Mouse (Mus musculus): Measurements from ENCODE around the gene Pdzk1. TPM values are rescaled to one million over a fixed set of nuclear protein-coding genes. Genes with fewer than 3 reads are reported as not detected.

Gene Pdzk1
- polyA plus RNA-seq, 1 experiment from 2014 or later, result 322 TPM

- Histone ChIP-seq H3K4me1 (replicated peaks; ENCODE audit: insufficient read depth, low read length) (no peaks in the 10 kb centered on the region), H3K4me3 (replicated peaks; ENCODE audit: low read depth, low read length) (peak overlapping the region; percentile 15), H3K27ac (peak overlapping the region; percentile 62), H3K9ac (ENCODE audit: low read depth, low read length) (peak overlapping the region; percentile 51), H3K27me3 (ENCODE audit: insufficient read depth, low read length) (no peaks in the 10 kb centered on the region), H3K4me2 (ENCODE audit: low read length) (peak overlapping the region; percentile 36; the same call in 1 of the 2 replicates), H3K36me3 (ENCODE audit: insufficient read depth, low read length) (no peaks in the 10 kb centered on the region), H3K9me3 (replicated peaks; ENCODE audit: low read length) (no peaks in the 10 kb centered on the region)
- ATAC-seq (replicated peaks; ENCODE audit: low FRiP score, low read depth), result peak; percentile 64
- 69% methylated on average over 10 of the region's 10 CpGs for WGBS
- no peak for DNase-seq (ENCODE audit: low spot score)
- TF ChIP-seq CTCF (IDR thresholded peaks at IDR 0.05; ENCODE audit: low read depth), result no peak
These were observed 772 bp downstream of the Pdzk1 start for GRCm38 (mm10) chr3:96829856-96830255.

DNA sequence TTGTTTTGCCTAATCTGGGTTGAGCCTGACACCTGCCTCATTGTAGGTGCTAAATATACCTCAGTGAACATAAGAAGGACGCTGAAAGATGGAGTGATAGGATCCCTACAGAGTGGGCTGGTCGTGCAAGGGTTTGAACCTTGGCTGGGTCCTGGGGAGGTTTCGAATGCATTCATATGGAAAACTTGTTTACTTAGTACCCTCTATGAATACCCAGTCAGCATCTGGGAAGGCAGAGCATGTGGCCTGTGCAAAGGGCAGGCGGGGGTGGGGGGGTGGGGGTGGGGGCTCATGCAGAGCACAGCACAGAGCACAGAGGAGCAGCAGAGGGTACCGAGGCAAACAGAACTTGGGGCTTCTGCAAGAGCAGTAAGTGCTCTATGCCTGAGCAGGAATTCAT is 3.8 kb downstream of the Pdzk1 start:
- Histone ChIP-seq H3K4me1 (replicated peaks; ENCODE audit: insufficient read depth, low read length) (no peaks in the 10 kb centered on the region), H3K36me3 (ENCODE audit: insufficient read depth, low read length) (no peaks in the 10 kb centered on the region), H3K4me3 (replicated peaks; ENCODE audit: low read depth, low read length) (no peak overlapping the region), H3K27me3 (ENCODE audit: insufficient read depth, low read length) (no peaks in the 10 kb centered on the region), H3K9ac (ENCODE audit: low read depth, low read length) (no peak overlapping the region), H3K9me3 (replicated peaks; ENCODE audit: low read length) (no peaks in the 10 kb centered on the region), H3K4me2 (ENCODE audit: low read length) (no peak overlapping the region), H3K27ac (0 out of 2 replicates have a peak overlapping the region, but pooled peaks have one; percentile 50)
- DNase-seq (ENCODE audit: low spot score), result no peak
- WGBS, result 41% methylated on average over 5 of the region's 5 CpGs
- no peak for TF ChIP-seq CTCF (IDR thresholded peaks at IDR 0.05; ENCODE audit: low read depth)
- peak; percentile 33; the same call in 1 of the 2 replicates for ATAC-seq (replicated peaks; ENCODE audit: low FRiP score, low read depth)

DNA sequence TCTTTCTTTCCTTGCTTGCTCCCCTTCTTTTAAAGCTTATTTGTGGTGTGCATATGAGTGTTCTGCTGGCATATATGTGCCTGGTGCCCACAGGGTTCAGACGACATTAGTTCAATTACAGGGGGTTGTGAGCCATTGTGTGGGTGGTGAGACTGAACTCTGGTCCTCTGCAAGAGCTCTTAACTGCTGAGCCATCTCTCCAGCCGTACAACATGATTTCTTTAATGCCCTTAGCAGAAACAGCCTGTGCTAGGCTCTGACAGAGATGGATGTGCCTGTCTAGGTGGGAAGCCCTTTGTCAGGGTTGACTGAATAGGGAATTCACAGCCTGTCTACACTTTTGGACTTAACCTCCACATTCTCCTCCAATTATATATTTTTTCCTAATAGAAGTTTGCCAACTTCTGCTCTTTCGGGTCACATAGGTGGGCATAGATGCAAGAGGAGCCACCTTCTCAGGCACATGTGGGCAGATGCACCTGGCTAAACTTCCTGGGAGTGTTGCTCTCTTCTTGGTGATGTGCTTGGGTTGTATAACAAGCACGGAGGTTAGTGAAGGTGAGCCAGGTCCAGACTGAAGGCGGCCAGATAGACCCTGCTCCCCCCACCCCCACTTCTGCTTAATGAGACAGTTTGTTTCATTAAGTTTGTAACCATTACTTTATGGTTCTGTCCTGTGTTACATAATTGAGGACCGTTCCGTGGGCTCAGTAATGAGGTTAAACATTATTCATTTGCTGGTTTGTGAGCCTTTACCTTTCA is 5.7 kb downstream of the Pdzk1 start:
- Histone ChIP-seq H3K4me2 (ENCODE audit: low read length) (peak overlapping the region; percentile 21), H3K4me3 (replicated peaks; ENCODE audit: low read depth, low read length) (no peak overlapping the region), H3K27me3 (ENCODE audit: insufficient read depth, low read length) (no peaks in the 10 kb centered on the region), H3K9ac (ENCODE audit: low read depth, low read length) (no peak overlapping the region), H3K4me1 (replicated peaks; ENCODE audit: insufficient read depth, low read length) (no peaks in the 10 kb centered on the region), H3K9me3 (replicated peaks; ENCODE audit: low read length) (no peaks in the 10 kb centered on the region), H3K27ac (peak overlapping the region; percentile 36; the same call in 1 of the 2 replicates), H3K36me3 (ENCODE audit: insufficient read depth, low read length) (no peaks in the 10 kb centered on the region)
- ATAC-seq (replicated peaks; ENCODE audit: low FRiP score, low read depth) (no peak), DNase-seq (ENCODE audit: low spot score) (no peak)
- no peak for TF ChIP-seq CTCF (IDR thresholded peaks at IDR 0.05; ENCODE audit: low read depth)
- WGBS, result 43% methylated on average over 7 of the region's 7 CpGs

- no peak for TF ChIP-seq CTCF (IDR thresholded peaks at IDR 0.05; ENCODE audit: low read depth)
- Histone ChIP-seq H3K9ac (ENCODE audit: low read depth, low read length) (no peak overlapping the region), H3K4me2 (ENCODE audit: low read length) (no peak overlapping the region), H3K36me3 (ENCODE audit: insufficient read depth, low read length) (no peaks in the 10 kb centered on the region), H3K4me1 (replicated peaks; ENCODE audit: insufficient read depth, low read length) (no peaks in the 10 kb centered on the region), H3K9me3 (replicated peaks; ENCODE audit: low read length) (no peaks in the 10 kb centered on the region), H3K27me3 (ENCODE audit: insufficient read depth, low read length) (no peaks in the 10 kb centered on the region), H3K27ac (no peak overlapping the region), H3K4me3 (replicated peaks; ENCODE audit: low read depth, low read length) (no peak overlapping the region)
- DNase-seq (ENCODE audit: low spot score), result no peak
- WGBS, result 36% methylated on average over 2 of the region's 2 CpGs
- ATAC-seq (replicated peaks; ENCODE audit: low FRiP score, low read depth), result no peak
These were observed 7.3 kb downstream of the Pdzk1 start for GRCm38 (mm10) chr3:96836414-96836813.

- H3K36me3 ChIP-seq (ENCODE audit: insufficient read depth, low read length), result no peaks in the 10 kb centered on the region
- TF ChIP-seq CTCF (IDR thresholded peaks at IDR 0.05; ENCODE audit: low read depth), result no peak
- ATAC-seq (replicated peaks; ENCODE audit: low FRiP score, low read depth) (peak; percentile 94), DNase-seq (ENCODE audit: low spot score) (peak; percentile 40)
- H3K27me3 ChIP-seq (ENCODE audit: insufficient read depth, low read length), result no peaks in the 10 kb centered on the region
- no peak overlapping the region for H3K9ac ChIP-seq (ENCODE audit: low read depth, low read length)
- H3K27ac ChIP-seq, result peak overlapping the region; percentile 80
- no peak overlapping the region for H3K4me3 ChIP-seq (replicated peaks; ENCODE audit: low read depth, low read length)
- no peaks in the 10 kb centered on the region for H3K4me1 ChIP-seq (replicated peaks; ENCODE audit: insufficient read depth, low read length)
- 48% methylated on average over 7 of the region's 7 CpGs for WGBS
- H3K4me2 ChIP-seq (ENCODE audit: low read length), result no peak overlapping the region
- H3K9me3 ChIP-seq (replicated peaks; ENCODE audit: low read length), result no peaks in the 10 kb centered on the region
These were observed 10.0 kb downstream of the Pdzk1 start for GRCm38 (mm10) chr3:96838996-96839645.

GRCm38 (mm10) chr3:96845191-96845590 is 16.1 kb downstream of the Pdzk1 start:
- no peak for ATAC-seq (replicated peaks; ENCODE audit: low FRiP score, low read depth)

More at GRCm38 (mm10) chr3:96845191-96845590, 16.1 kb downstream of the Pdzk1 start:
- no peak for TF ChIP-seq CTCF (IDR thresholded peaks at IDR 0.05; ENCODE audit: low read depth)
- Histone ChIP-seq H3K36me3 (ENCODE audit: insufficient read depth, low read length) (no peaks in the 10 kb centered on the region), H3K4me2 (ENCODE audit: low read length) (no peak overlapping the region), H3K4me3 (replicated peaks; ENCODE audit: low read depth, low read length) (no peak overlapping the region), H3K27ac (no peak overlapping the region), H3K4me1 (replicated peaks; ENCODE audit: insufficient read depth, low read length) (0 out of 2 replicates have a peak, but pooled peaks cover 4% of the 10 kb centered on the region), H3K9ac (ENCODE audit: low read depth, low read length) (no peak overlapping the region), H3K9me3 (replicated peaks; ENCODE audit: low read length) (no peaks in the 10 kb centered on the region), H3K27me3 (ENCODE audit: insufficient read depth, low read length) (no peaks in the 10 kb centered on the region)
- WGBS, result 94% methylated on average over 6 of the region's 6 CpGs
- no peak for DNase-seq (ENCODE audit: low spot score)
